Mouse (Mus musculus): ENCODE results near the gene Ngfr.
A peak's percentile ranks its signal among the peaks of the same experiment; 100 is the strongest.

Ngfr gene

GRCm38 (mm10) chr11:95595438-95596149, 8.1 kb upstream of the Ngfr start:
- DNase-seq (ENCODE audit: low read depth, low spot score): no peak

- no peak for DNase-seq (ENCODE audit: low read depth, low spot score)
These were observed 7.2 kb upstream of the Ngfr start for GRCm38 (mm10) chr11:95594686-95595212.

GRCm38 (mm10) chr11:95593501-95593900, 6.0 kb upstream of the Ngfr start:
- no peak for DNase-seq (ENCODE audit: low read depth, low spot score)

- no peak for DNase-seq (ENCODE audit: low read depth, low spot score)
These were observed 5.2 kb upstream of the Ngfr start for GRCm38 (mm10) chr11:95592691-95593090.

- DNase-seq (ENCODE audit: low read depth, low spot score): no peak
These were observed 1.7 kb upstream of the Ngfr start for GRCm38 (mm10) chr11:95589195-95589594.

GRCm38 (mm10) chr11:95586751-95587422, 648 bp downstream of the Ngfr start:
- no peak for DNase-seq (ENCODE audit: low read depth, low spot score)

- peak; percentile 96 for DNase-seq (ENCODE audit: low read depth, low spot score)
These were observed 1.4 kb downstream of the Ngfr start for GRCm38 (mm10) chr11:95586184-95586583.

GRCm38 (mm10) chr11:95585684-95586083, 1.9 kb downstream of the Ngfr start:
- DNase-seq (ENCODE audit: low read depth, low spot score): no peak

- DNase-seq (ENCODE audit: low read depth, low spot score): peak; percentile 88
These were observed 2.3 kb downstream of the Ngfr start for GRCm38 (mm10) chr11:95585281-95585680.

GRCm38 (mm10) chr11:95584651-95585050, 2.9 kb downstream of the Ngfr start:
- DNase-seq (ENCODE audit: low read depth, low spot score): peak; percentile 75

- peak; percentile 67 for DNase-seq (ENCODE audit: low read depth, low spot score)
These were observed 4.1 kb downstream of the Ngfr start for GRCm38 (mm10) chr11:95583396-95583795.

- no peak for DNase-seq (ENCODE audit: low read depth, low spot score)
These were observed 5.3 kb downstream of the Ngfr start for GRCm38 (mm10) chr11:95582193-95582592.

GRCm38 (mm10) chr11:95579455-95579854, 8.1 kb downstream of the Ngfr start:
- no peak for DNase-seq (ENCODE audit: low read depth, low spot score)

- peak; percentile 92 for DNase-seq (ENCODE audit: low read depth, low spot score)
These were observed 9.6 kb downstream of the Ngfr start for GRCm38 (mm10) chr11:95577776-95578446.

GRCm38 (mm10) chr11:95576299-95576698, 11.2 kb downstream of the Ngfr start:
- DNase-seq (ENCODE audit: low read depth, low spot score): no peak

GRCm38 (mm10) chr11:95575791-95576190, 11.7 kb downstream of the Ngfr start:
- DNase-seq (ENCODE audit: low read depth, low spot score): peak; percentile 55

- no peak for DNase-seq (ENCODE audit: low read depth, low spot score)
These were observed 12.7 kb downstream of the Ngfr start for GRCm38 (mm10) chr11:95574786-95575334.

GRCm38 (mm10) chr11:95572227-95572626, 15.3 kb downstream of the Ngfr start:
- no peak for DNase-seq (ENCODE audit: low read depth, low spot score)

GRCm38 (mm10) chr11:95571755-95572154, 15.8 kb downstream of the Ngfr start:
- no peak for DNase-seq (ENCODE audit: low read depth, low spot score)

GRCm38 (mm10) chr11:95570827-95571619, 16.5 kb downstream of the Ngfr start:
- DNase-seq (ENCODE audit: low read depth, low spot score): peak; percentile 54

GRCm38 (mm10) chr11:95569908-95570307, 17.6 kb downstream of the Ngfr start:
- DNase-seq (ENCODE audit: low read depth, low spot score): no peak

Data from ZHBTc4 (cell line).